Mouse (Mus musculus): ENCODE measurements around the gene Spns2. TPM values are rescaled to one million over a fixed set of nuclear protein-coding genes. Genes with fewer than 3 reads are reported as not detected.
A peak's percentile ranks its signal among the peaks of the same experiment; 100 is the strongest.

The Spns2 gene
- 2.3 and 3.0 TPM in 2 replicates for polyA plus RNA-seq (2014; fragmentation: Nextera tagmentation; extraction: Ambion mirVana)

- H3K4me3 ChIP-seq (ENCODE audit: low read depth, low read length) = peak within 1 kb of the TSS; percentile 46
- peak within 1 kb of the TSS; percentile 98 for H3K4me2 ChIP-seq (replicated peaks; ENCODE audit: low read depth, low read length)
- H3K9me3 ChIP-seq (ENCODE audit: control insufficient read depth, low read depth, low read length) = no peaks in the 10 kb centered on the region
- ATAC-seq (ENCODE audit: insufficient number of reproducible peaks, insufficient read depth, low FRiP score, low read depth) = peak; percentile 90
- H3K36me3 ChIP-seq (ENCODE audit: control insufficient read depth, insufficient read depth, low read length) = no peaks in the 10 kb centered on the region
- H3K27me3 ChIP-seq (ENCODE audit: control insufficient read depth, insufficient read depth, low read length) = peaks cover 14% of the 10 kb centered on the region; the same call in 1 of the 2 replicates
- no peak within 1 kb of the TSS for H3K27ac ChIP-seq (ENCODE audit: low read length)
- H3K9ac ChIP-seq (replicated peaks; ENCODE audit: low read depth, low read length) = peak within 1 kb of the TSS; percentile 38; the same call in 1 of the 2 replicates
- H3K4me1 ChIP-seq (ENCODE audit: control insufficient read depth, insufficient read depth, low read length) = peaks cover 9% of the 10 kb centered on the region; the same call in 1 of the 2 replicates
- WGBS = 0% methylated on average over 25 of the region's 42 CpGs
Measured at GRCm38 (mm10) chr11:72489881-72490301, at the start of gene Spns2. Spns2 (minus strand) TSS chr11:72489904.

GRCm38 (mm10) chr11:72538811-72539210, 49.1 kb upstream of the Spns2 start:
- no peak for ATAC-seq (ENCODE audit: insufficient number of reproducible peaks, insufficient read depth, low FRiP score, low read depth)
- Histone ChIP-seq H3K9me3 (ENCODE audit: control insufficient read depth, low read depth, low read length) (no peaks in the 10 kb centered on the region), H3K4me1 (ENCODE audit: control insufficient read depth, insufficient read depth, low read length) (0 out of 2 replicates have a peak, but pooled peaks cover 6% of the 10 kb centered on the region), H3K27ac (ENCODE audit: low read length) (no peak overlapping the region), H3K4me2 (replicated peaks; ENCODE audit: low read depth, low read length) (no peak overlapping the region), H3K9ac (replicated peaks; ENCODE audit: low read depth, low read length) (no peak overlapping the region), H3K4me3 (ENCODE audit: low read depth, low read length) (no peak overlapping the region), H3K36me3 (ENCODE audit: control insufficient read depth, insufficient read depth, low read length) (no peaks in the 10 kb centered on the region), H3K27me3 (ENCODE audit: control insufficient read depth, insufficient read depth, low read length) (no peaks in the 10 kb centered on the region)
- 86% methylated on average over 7 of the region's 7 CpGs for WGBS

- 66% methylated on average over 8 of the region's 8 CpGs for WGBS
- Histone ChIP-seq H3K27ac (ENCODE audit: low read length) (no peak overlapping the region), H3K9ac (replicated peaks; ENCODE audit: low read depth, low read length) (no peak overlapping the region), H3K27me3 (ENCODE audit: control insufficient read depth, insufficient read depth, low read length) (no peaks in the 10 kb centered on the region), H3K4me3 (ENCODE audit: low read depth, low read length) (no peak overlapping the region), H3K9me3 (ENCODE audit: control insufficient read depth, low read depth, low read length) (no peaks in the 10 kb centered on the region), H3K36me3 (ENCODE audit: control insufficient read depth, insufficient read depth, low read length) (no peaks in the 10 kb centered on the region), H3K4me2 (replicated peaks; ENCODE audit: low read depth, low read length) (no peak overlapping the region), H3K4me1 (ENCODE audit: control insufficient read depth, insufficient read depth, low read length) (0 out of 2 replicates have a peak, but pooled peaks cover 6% of the 10 kb centered on the region)
- 0 out of 2 replicates have a peak, but pooled peaks have one; percentile 14 for ATAC-seq (ENCODE audit: insufficient number of reproducible peaks, insufficient read depth, low FRiP score, low read depth)
Measured at GRCm38 (mm10) chr11:72538037-72538755, 48.5 kb upstream of the Spns2 start.

GRCm38 (mm10) chr11:72537503-72537902, 47.8 kb upstream of the Spns2 start:
- Histone ChIP-seq H3K27me3 (ENCODE audit: control insufficient read depth, insufficient read depth, low read length) (no peaks in the 10 kb centered on the region), H3K9ac (replicated peaks; ENCODE audit: low read depth, low read length) (no peak overlapping the region), H3K4me3 (ENCODE audit: low read depth, low read length) (no peak overlapping the region), H3K4me2 (replicated peaks; ENCODE audit: low read depth, low read length) (no peak overlapping the region), H3K4me1 (ENCODE audit: control insufficient read depth, insufficient read depth, low read length) (0 out of 2 replicates have a peak, but pooled peaks cover 6% of the 10 kb centered on the region), H3K9me3 (ENCODE audit: control insufficient read depth, low read depth, low read length) (no peaks in the 10 kb centered on the region), H3K36me3 (ENCODE audit: control insufficient read depth, insufficient read depth, low read length) (no peaks in the 10 kb centered on the region), H3K27ac (ENCODE audit: low read length) (no peak overlapping the region)
- WGBS = 87% methylated on average over 2 of the region's 2 CpGs
- no peak for ATAC-seq (ENCODE audit: insufficient number of reproducible peaks, insufficient read depth, low FRiP score, low read depth)

- 77% methylated on average over 3 of the region's 3 CpGs for WGBS
- H3K36me3 ChIP-seq (ENCODE audit: control insufficient read depth, insufficient read depth, low read length) = no peaks in the 10 kb centered on the region
- 0 out of 2 replicates have a peak, but pooled peaks cover 6% of the 10 kb centered on the region for H3K4me1 ChIP-seq (ENCODE audit: control insufficient read depth, insufficient read depth, low read length)
- H3K9me3 ChIP-seq (ENCODE audit: control insufficient read depth, low read depth, low read length) = no peaks in the 10 kb centered on the region
- no peak overlapping the region for H3K4me2 ChIP-seq (replicated peaks; ENCODE audit: low read depth, low read length)
- H3K27ac ChIP-seq (ENCODE audit: low read length) = no peak overlapping the region
- ATAC-seq (ENCODE audit: insufficient number of reproducible peaks, insufficient read depth, low FRiP score, low read depth) = no peak
- H3K9ac ChIP-seq (replicated peaks; ENCODE audit: low read depth, low read length) = no peak overlapping the region
- H3K27me3 ChIP-seq (ENCODE audit: control insufficient read depth, insufficient read depth, low read length) = no peaks in the 10 kb centered on the region
- H3K4me3 ChIP-seq (ENCODE audit: low read depth, low read length) = no peak overlapping the region
Measured at GRCm38 (mm10) chr11:72535519-72535918, 45.8 kb upstream of the Spns2 start.

GRCm38 (mm10) chr11:72532890-72533289, 43.2 kb upstream of the Spns2 start:
- WGBS = 79% methylated on average over 3 of the region's 3 CpGs
- Histone ChIP-seq H3K4me2 (replicated peaks; ENCODE audit: low read depth, low read length) (no peak overlapping the region), H3K9me3 (ENCODE audit: control insufficient read depth, low read depth, low read length) (no peaks in the 10 kb centered on the region), H3K27ac (ENCODE audit: low read length) (no peak overlapping the region), H3K4me1 (ENCODE audit: control insufficient read depth, insufficient read depth, low read length) (no peaks in the 10 kb centered on the region), H3K27me3 (ENCODE audit: control insufficient read depth, insufficient read depth, low read length) (no peaks in the 10 kb centered on the region), H3K4me3 (ENCODE audit: low read depth, low read length) (no peak overlapping the region), H3K36me3 (ENCODE audit: control insufficient read depth, insufficient read depth, low read length) (no peaks in the 10 kb centered on the region), H3K9ac (replicated peaks; ENCODE audit: low read depth, low read length) (no peak overlapping the region)
- no peak for ATAC-seq (ENCODE audit: insufficient number of reproducible peaks, insufficient read depth, low FRiP score, low read depth)

- 69% methylated on average over 1 of the region's 1 CpGs for WGBS
- Histone ChIP-seq H3K36me3 (ENCODE audit: control insufficient read depth, insufficient read depth, low read length) (no peaks in the 10 kb centered on the region), H3K27ac (ENCODE audit: low read length) (no peak overlapping the region), H3K9ac (replicated peaks; ENCODE audit: low read depth, low read length) (no peak overlapping the region), H3K4me2 (replicated peaks; ENCODE audit: low read depth, low read length) (no peak overlapping the region), H3K4me1 (ENCODE audit: control insufficient read depth, insufficient read depth, low read length) (no peaks in the 10 kb centered on the region), H3K4me3 (ENCODE audit: low read depth, low read length) (no peak overlapping the region), H3K27me3 (ENCODE audit: control insufficient read depth, insufficient read depth, low read length) (no peaks in the 10 kb centered on the region), H3K9me3 (ENCODE audit: control insufficient read depth, low read depth, low read length) (no peaks in the 10 kb centered on the region)
- ATAC-seq (ENCODE audit: insufficient number of reproducible peaks, insufficient read depth, low FRiP score, low read depth) = no peak
Measured at GRCm38 (mm10) chr11:72531632-72532031, 41.9 kb upstream of the Spns2 start.

- no peak overlapping the region for H3K4me2 ChIP-seq (replicated peaks; ENCODE audit: low read depth, low read length)
- H3K9me3 ChIP-seq (ENCODE audit: control insufficient read depth, low read depth, low read length) = no peaks in the 10 kb centered on the region
- H3K9ac ChIP-seq (replicated peaks; ENCODE audit: low read depth, low read length) = no peak overlapping the region
- no peaks in the 10 kb centered on the region for H3K4me1 ChIP-seq (ENCODE audit: control insufficient read depth, insufficient read depth, low read length)
- H3K27me3 ChIP-seq (ENCODE audit: control insufficient read depth, insufficient read depth, low read length) = no peaks in the 10 kb centered on the region
- H3K4me3 ChIP-seq (ENCODE audit: low read depth, low read length) = no peak overlapping the region
- ATAC-seq (ENCODE audit: insufficient number of reproducible peaks, insufficient read depth, low FRiP score, low read depth) = no peak
- WGBS = 72% methylated on average over 5 of the region's 5 CpGs
- no peak overlapping the region for H3K27ac ChIP-seq (ENCODE audit: low read length)
- H3K36me3 ChIP-seq (ENCODE audit: control insufficient read depth, insufficient read depth, low read length) = no peaks in the 10 kb centered on the region
Measured at GRCm38 (mm10) chr11:72531144-72531543, 41.4 kb upstream of the Spns2 start.
